Mouse (Mus musculus) hindbrain, embryonic 14.5 days (tissue): ENCODE results near the gene Lrtm1. TPM values are rescaled to one million over a fixed set of nuclear protein-coding genes. Genes with fewer than 3 reads are reported as not detected.

Source experiments
- ATAC-seq: fragments of 200-750 bp; cut with Nextera tagmentation; 2 replicates; pipeline ENCODE4 v1.8.0; 2017; ENCODE audit warnings: moderate number of reproducible peaks, mild to moderate bottlenecking, moderate TSS enrichment, moderate library complexity; ENCODE audit not compliant: low FRiP score
- DNase-seq: peaks from one replicate; pipeline ENCODE4 v3.0.0-alpha.2; 2015; ENCODE audit warnings: low spot score
- H3K27ac ChIP-seq: fragments of 300-500 bp; sonication (generic); 2 replicates; pipeline ENCODE4 v1.5.1; 2014; ENCODE audit warnings: mild to moderate bottlenecking, moderate library complexity
- H3K27me3 ChIP-seq: fragments of 300-500 bp; sonication (generic); 2 replicates; pipeline ENCODE4 v1.6.1; 2014; ENCODE audit warnings: mild to moderate bottlenecking, low read length, mixed read lengths; ENCODE audit not compliant: control insufficient read depth, insufficient read depth
- H3K36me3 ChIP-seq: fragments of 300-500 bp; sonication (generic); replicated peaks from 2 replicates; pipeline ENCODE4 v1.6.1; 2014; ENCODE audit not compliant: control insufficient read depth, insufficient read depth
- H3K4me1 ChIP-seq: fragments of 300-500 bp; sonication (generic); replicated peaks from 2 replicates; pipeline ENCODE4 v1.6.1; 2014; ENCODE audit warnings: antibody characterized with exemption, low read length, mixed read lengths; ENCODE audit not compliant: control insufficient read depth, insufficient read depth
- H3K4me2 ChIP-seq: fragments of 300-500 bp; sonication (generic); replicated peaks from 2 replicates; pipeline ENCODE4 v1.6.1; 2014; ENCODE audit warnings: mild to moderate bottlenecking, moderate library complexity
- H3K4me3 ChIP-seq: fragments of 300-500 bp; sonication (generic); replicated peaks from 2 replicates; pipeline ENCODE4 v1.5.1; 2014; ENCODE audit warnings: mild to moderate bottlenecking, low read length
- H3K9ac ChIP-seq: fragments of 300-500 bp; sonication (generic); 2 replicates; pipeline ENCODE4 v1.6.1; 2014
- H3K9me3 ChIP-seq: fragments of 300-500 bp; sonication (generic); 2 replicates; pipeline ENCODE4 v1.6.1; 2016; ENCODE audit warnings: low read length; ENCODE audit not compliant: control insufficient read depth
- WGBS: fragments of 180-500 bp; shearing (Covaris S2); extraction: QIAGEN DNeasy Blood & Tissue Kit; methylation state at CpG from one replicate; pipeline ENCODE4 v1.1.7; 2014; 5-methylcytosine and 5-hydroxymethylcytosine counted together
- polyA plus RNA-seq: library from polyadenylated mRNA; unstranded; fragments of >200 nt; fragmentation: Nextera tagmentation; extraction: Ambion mirVana; gene quantifications from 2 replicates; pipeline ENCODE4 v1.2.1, GENCODE M21; 2014

Lrtm1 gene
- polyA plus RNA-seq, 1 experiment from 2014 or later, result 0.70 TPM

DNA sequence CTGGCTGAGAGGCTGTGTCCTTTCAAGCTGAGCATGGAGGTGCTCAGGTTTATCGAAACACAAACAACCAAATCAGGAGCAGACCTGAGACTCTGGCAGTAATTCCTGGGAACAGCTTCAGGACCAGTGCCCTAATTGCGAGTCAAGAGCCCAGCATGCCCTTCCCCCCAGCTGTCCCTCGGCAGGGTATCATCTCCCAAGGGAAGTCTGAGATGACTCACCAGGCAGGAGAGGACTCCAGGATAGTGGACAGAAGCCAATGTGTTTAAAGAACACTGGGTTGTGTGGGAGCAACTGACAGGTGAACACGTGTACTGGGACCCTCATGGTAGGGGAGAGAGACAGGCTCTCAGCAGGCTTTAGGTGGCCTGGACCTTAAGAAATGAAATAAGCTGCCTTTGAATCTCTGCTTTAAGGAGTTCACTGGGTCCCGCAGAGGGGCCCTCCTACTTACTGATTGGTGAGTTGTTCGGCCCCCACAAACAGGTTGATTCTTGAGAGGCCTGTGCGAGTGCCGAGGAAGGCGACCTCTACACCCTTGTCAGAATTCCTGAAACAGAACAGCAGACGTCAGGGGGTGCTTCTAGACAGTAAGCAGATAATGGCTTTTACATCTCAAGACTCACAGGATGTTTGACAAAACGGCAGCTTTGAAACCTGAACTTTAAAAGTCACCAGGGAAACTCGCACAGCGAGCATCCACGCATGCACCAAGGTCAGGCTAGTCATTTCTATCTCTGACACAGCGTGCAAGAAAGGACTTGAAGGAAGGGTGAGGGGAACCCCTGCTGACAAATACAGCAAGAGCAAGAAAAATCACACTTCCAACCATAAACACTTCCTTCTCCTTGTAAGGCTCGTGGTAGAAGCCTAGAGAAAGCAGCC is 34.2 kb downstream of the Lrtm1 start:
- H3K9ac ChIP-seq, result no peak overlapping the region
- ATAC-seq (no peak), DNase-seq (no peak)
- 70% methylated on average over 16 of the region's 16 CpGs for WGBS
- no peaks in the 10 kb centered on the region for H3K9me3 ChIP-seq
- no peaks in the 10 kb centered on the region for H3K36me3 ChIP-seq
- no peaks in the 10 kb centered on the region for H3K4me1 ChIP-seq
- no peaks in the 10 kb centered on the region for H3K27me3 ChIP-seq
- H3K27ac ChIP-seq, result no peak overlapping the region
- H3K4me2 ChIP-seq, result no peak overlapping the region
- H3K4me3 ChIP-seq, result no peak overlapping the region

DNA sequence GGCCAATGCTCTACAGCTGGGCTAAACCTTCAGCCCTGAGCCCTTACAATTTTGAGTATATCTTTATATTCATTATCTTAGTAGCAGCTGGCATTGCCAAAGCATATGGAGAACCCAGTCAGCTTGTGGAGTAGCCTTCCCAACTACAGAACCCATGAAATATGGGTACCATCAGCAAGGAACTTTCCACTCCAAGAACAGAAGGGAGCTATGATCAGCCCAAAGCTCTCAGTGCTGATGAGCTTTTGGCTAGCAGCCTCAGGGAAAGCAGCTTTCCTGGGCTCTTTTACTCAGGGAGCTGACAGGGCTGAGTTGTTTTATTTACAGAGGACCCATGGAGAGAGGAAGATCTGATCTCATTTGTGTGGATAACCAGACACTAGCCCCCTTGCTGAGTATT is 42.7 kb downstream of the Lrtm1 start:
- Histone ChIP-seq H3K9ac (no peak overlapping the region), H3K27ac (no peak overlapping the region), H3K36me3 (no peaks in the 10 kb centered on the region), H3K9me3 (no peaks in the 10 kb centered on the region), H3K27me3 (no peaks in the 10 kb centered on the region), H3K4me2 (no peak overlapping the region), H3K4me1 (no peaks in the 10 kb centered on the region), H3K4me3 (no peak overlapping the region)
- ATAC-seq, result no peak
- DNase-seq, result no peak

DNA sequence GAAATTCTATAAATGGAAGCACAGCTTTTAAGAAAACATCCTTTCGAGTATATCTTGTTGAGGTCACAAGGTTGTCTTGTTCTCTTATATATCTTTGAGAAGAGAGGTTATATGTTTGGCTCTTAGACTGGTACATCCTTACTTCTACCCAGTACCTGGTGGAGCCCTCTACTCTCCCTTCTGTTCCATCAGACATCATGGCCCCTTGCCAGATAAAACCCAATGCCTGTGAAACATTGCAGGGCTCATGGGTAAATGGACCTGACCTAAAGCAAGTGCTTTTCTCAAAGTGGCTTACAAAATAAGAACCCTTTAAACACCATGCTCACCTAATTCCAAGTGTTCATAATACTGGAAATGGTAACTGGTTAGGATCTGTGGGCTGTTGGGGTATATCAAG is 43.5 kb downstream of the Lrtm1 start:
- no peak for DNase-seq
- 77% methylated on average over 1 of the region's 1 CpGs for WGBS
- Histone ChIP-seq H3K4me2 (no peak overlapping the region), H3K4me3 (no peak overlapping the region), H3K9ac (no peak overlapping the region), H3K27me3 (no peaks in the 10 kb centered on the region), H3K4me1 (no peaks in the 10 kb centered on the region), H3K36me3 (no peaks in the 10 kb centered on the region), H3K27ac (no peak overlapping the region), H3K9me3 (no peaks in the 10 kb centered on the region)
- ATAC-seq, result no peak

DNA sequence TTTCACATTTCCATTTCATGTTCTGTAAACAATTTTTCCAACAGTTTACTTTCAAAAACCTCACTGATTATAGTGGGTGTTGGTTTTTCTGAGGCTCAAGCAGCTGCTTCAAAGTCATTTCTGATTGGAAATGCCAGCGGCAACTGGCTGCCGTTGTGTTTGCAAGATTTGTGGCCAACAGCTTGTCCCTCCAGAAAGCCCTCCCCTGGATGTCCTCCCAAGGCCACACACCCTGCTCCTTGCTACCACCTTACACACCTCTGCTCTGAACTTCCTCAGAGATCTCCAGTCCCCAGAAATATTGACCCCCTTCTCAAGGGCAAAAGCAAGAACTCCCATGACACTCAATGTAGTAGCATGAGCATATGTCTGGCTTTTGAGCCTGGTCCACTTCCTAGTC is 44.7 kb downstream of the Lrtm1 start:
- 100% methylated on average over 2 of the region's 2 CpGs for WGBS
- no peaks in the 10 kb centered on the region for H3K36me3 ChIP-seq
- no peaks in the 10 kb centered on the region for H3K27me3 ChIP-seq
- no peak overlapping the region for H3K4me2 ChIP-seq
- no peak overlapping the region for H3K9ac ChIP-seq
- H3K9me3 ChIP-seq, result no peaks in the 10 kb centered on the region
- no peak for ATAC-seq
- H3K4me3 ChIP-seq, result no peak overlapping the region
- no peak overlapping the region for H3K27ac ChIP-seq
- DNase-seq, result no peak
- no peaks in the 10 kb centered on the region for H3K4me1 ChIP-seq

DNA sequence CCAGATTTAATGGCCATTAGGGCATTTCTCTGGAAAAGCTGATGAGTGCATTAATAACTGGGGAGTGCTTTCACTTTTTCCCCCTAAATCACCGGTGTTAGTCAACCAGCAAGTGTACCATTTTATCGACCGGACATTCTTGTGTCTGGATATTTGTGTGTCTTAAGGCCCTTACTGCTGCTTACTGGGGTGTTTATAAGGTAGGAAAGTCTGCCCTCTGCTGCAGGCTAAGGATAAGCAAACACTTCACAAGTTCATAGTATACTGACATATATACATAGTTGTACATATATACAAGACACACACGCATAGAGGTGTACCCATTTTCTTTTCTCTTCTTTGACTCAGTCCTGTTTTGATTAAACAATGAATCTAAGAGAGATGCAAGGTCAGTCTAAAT is 55.7 kb downstream of the Lrtm1 start:
- Histone ChIP-seq H3K9ac (no peak overlapping the region), H3K9me3 (no peaks in the 10 kb centered on the region), H3K27me3 (no peaks in the 10 kb centered on the region), H3K4me1 (no peaks in the 10 kb centered on the region), H3K27ac (no peak overlapping the region), H3K4me2 (no peak overlapping the region), H3K4me3 (no peak overlapping the region), H3K36me3 (no peaks in the 10 kb centered on the region)
- ATAC-seq (no peak), DNase-seq (peak; percentile 65)
- 64% methylated on average over 4 of the region's 4 CpGs for WGBS

DNA sequence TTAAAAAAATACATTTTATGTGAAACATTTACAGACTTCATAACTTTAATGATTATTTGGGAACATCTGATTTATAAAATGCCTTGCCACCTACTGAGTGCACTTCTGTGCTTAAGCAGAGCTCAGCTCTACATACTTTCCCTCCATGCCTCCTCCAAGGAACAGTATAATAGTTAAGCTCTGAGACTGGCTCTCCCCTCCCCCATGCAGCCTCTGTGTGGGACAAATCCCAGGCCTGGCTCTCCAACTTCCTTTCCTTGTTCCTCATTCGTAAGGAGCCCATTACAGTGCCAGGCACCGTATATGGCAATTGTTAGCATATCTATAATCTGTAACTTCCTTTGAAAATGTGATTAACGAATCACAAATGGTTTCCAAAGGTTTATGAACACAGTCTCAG is 59.4 kb downstream of the Lrtm1 start:
- no peak for DNase-seq

DNA sequence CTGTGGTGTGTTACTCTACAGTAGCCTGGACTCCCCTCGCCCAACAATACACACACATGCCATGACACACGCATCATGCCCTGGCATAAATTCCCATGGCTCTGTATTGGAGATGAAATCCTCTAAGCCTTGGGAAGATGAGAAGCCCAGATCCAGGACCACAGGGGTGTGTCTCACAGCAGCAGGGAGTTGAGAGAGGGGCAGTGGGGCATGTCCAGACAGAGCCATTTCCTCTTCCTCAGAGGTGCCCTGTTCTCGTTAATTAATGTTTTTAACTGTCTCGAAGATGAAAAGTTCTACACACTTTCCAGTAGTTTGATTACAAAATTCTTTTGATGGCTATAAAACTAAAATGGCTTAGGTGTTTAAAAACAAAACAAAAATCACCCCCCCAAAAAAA is 62.2 kb downstream of the Lrtm1 start:
- no peak for DNase-seq
- no peak overlapping the region for H3K9ac ChIP-seq

More for the DNA sequence above, 59.4 kb downstream of the Lrtm1 start:
- Histone ChIP-seq H3K9ac (no peak overlapping the region), H3K4me3 (no peak overlapping the region), H3K27ac (no peak overlapping the region), H3K36me3 (no peaks in the 10 kb centered on the region), H3K4me1 (no peaks in the 10 kb centered on the region), H3K9me3 (no peaks in the 10 kb centered on the region), H3K4me2 (no peak overlapping the region), H3K27me3 (no peaks in the 10 kb centered on the region)
- WGBS, result 80% methylated on average over 3 of the region's 3 CpGs
- ATAC-seq, result no peak

DNA sequence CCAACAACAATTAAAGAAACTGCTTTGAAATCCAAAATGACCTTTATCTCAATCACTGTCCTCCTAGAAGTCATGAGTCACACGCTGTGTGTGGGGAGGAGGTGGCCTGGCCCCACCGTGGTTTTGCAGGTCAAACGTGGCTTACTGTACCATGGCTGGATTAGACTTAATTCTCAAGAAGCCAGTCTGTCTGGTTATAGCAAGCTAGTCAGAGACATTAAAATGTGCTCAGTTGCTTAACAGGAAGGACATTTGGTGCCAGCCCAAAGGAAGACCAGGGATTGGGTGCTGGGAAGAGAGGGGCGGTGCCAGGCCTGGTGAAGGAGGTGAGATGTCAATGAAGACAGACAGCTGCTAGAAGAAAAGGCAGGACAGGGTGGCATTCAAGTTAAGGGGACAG is 62.6 kb downstream of the Lrtm1 start:
- Histone ChIP-seq H3K4me1 (no peaks in the 10 kb centered on the region), H3K4me3 (no peak overlapping the region), H3K27me3 (no peaks in the 10 kb centered on the region), H3K36me3 (no peaks in the 10 kb centered on the region), H3K9ac (no peak overlapping the region), H3K27ac (no peak overlapping the region), H3K9me3 (no peaks in the 10 kb centered on the region), H3K4me2 (no peak overlapping the region)
- DNase-seq (no peak), ATAC-seq (no peak)
- 90% methylated on average over 4 of the region's 4 CpGs for WGBS

More for the DNA sequence above, 62.2 kb downstream of the Lrtm1 start:
- no peak overlapping the region for H3K27ac ChIP-seq
- H3K4me1 ChIP-seq, result no peaks in the 10 kb centered on the region
- WGBS, result 81% methylated on average over 4 of the region's 4 CpGs
- no peak overlapping the region for H3K4me2 ChIP-seq
- H3K4me3 ChIP-seq, result no peak overlapping the region
- no peak for ATAC-seq
- no peaks in the 10 kb centered on the region for H3K27me3 ChIP-seq
- H3K36me3 ChIP-seq, result no peaks in the 10 kb centered on the region
- H3K9me3 ChIP-seq, result no peaks in the 10 kb centered on the region

DNA sequence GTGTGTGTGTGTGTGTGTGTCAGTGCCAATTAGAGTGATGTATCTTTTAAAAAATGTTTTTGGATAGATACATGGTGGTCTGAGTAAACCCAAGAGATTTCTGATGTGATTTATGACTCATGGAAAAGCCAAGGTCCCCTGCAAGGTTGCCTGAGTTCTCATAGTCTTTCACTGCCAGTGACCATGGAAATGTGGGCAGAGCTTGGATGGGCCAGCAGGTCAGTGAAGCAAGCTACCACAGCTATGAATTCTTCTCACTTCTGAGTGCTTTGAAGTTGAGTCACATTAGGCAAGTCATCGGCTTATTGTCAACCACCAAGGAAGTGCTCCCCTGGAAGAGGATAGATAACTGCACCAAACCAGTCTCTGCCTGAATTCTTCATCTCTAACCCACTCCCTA is 64.2 kb downstream of the Lrtm1 start:
- H3K27ac ChIP-seq, result no peak overlapping the region
- no peak for DNase-seq
- H3K36me3 ChIP-seq, result no peaks in the 10 kb centered on the region
- no peak overlapping the region for H3K9ac ChIP-seq
- 0 out of 2 replicates have a peak, but pooled peaks cover 2% of the 10 kb centered on the region for H3K4me1 ChIP-seq
- no peak overlapping the region for H3K4me2 ChIP-seq
- no peaks in the 10 kb centered on the region for H3K9me3 ChIP-seq
- no peak for ATAC-seq
- no peaks in the 10 kb centered on the region for H3K27me3 ChIP-seq
- H3K4me3 ChIP-seq, result no peak overlapping the region
- 97% methylated on average over 1 of the region's 1 CpGs for WGBS
